Mouse (Mus musculus): ENCODE measurements around the gene Nrip3. TPM values are rescaled to one million over a fixed set of nuclear protein-coding genes. Genes with fewer than 3 reads are reported as not detected.

Gene Nrip3
- polyA plus RNA-seq, 1 experiment = 1.1 TPM

DNA sequence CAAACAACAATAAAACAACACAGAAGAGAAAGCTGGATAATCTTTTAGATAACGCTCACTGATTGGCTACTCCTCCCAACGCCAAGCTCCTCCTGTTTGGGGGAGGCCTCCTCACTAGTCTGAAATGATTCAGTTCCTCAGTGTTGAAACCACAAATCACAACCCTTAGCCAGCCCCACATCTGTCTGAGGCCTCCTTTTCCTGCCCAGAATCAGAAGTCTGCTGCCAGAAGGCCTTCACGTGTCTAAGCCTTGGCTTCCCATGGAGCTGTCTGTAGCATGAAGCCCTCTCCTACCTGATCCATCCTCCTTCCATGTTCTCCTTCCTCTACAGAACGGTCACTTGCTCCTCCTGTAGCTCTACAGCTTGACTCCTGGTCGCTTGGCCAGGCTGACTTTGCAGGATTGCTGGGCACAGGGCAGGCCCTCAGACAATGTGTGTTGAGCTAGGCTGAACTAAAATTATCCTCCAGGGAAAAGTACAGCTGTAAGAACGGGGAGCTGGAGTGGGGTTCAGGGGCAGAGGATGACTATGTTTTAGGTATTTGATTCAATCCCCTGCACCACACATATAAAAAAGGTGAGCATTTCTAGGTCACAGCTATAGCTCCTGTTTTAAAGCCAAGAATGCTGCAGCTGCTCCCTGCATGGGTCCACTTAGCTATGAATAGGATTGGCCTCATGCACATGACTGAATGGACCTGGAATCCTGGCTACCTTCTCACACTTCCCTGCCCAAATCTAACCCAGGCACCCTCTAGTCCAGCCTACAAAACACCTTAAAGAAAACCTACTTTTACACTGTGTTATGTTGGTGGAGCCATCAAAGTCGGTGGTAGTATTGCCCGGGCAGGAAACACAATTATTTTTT, 26.0 kb upstream of the Nrip3 start:
- H3K27me3 ChIP-seq (ENCODE audit: control insufficient read depth, insufficient read depth, low read length) = no peaks in the 10 kb centered on the region
- H3K27ac ChIP-seq (ENCODE audit: insufficient read depth, low read depth, low read length) = no peak overlapping the region
- 68% methylated on average over 8 of the region's 8 CpGs for WGBS
- no peaks in the 10 kb centered on the region for H3K36me3 ChIP-seq (ENCODE audit: control insufficient read depth, insufficient read depth, low read length)
- H3K4me1 ChIP-seq (ENCODE audit: control insufficient read depth, insufficient read depth, insufficient read length, low read length) = no peaks in the 10 kb centered on the region
- TF ChIP-seq POLR2A (IDR thresholded peaks at IDR 0.05; ENCODE audit: low read depth, low read length) (no peak), CTCF (IDR thresholded peaks at IDR 0.05; ENCODE audit: extremely low read depth, insufficient read length, insufficient replicate concordance, low read depth, low read length) (no peak)
- H3K4me3 ChIP-seq (ENCODE audit: low read depth, low read length) = no peak overlapping the region

DNA sequence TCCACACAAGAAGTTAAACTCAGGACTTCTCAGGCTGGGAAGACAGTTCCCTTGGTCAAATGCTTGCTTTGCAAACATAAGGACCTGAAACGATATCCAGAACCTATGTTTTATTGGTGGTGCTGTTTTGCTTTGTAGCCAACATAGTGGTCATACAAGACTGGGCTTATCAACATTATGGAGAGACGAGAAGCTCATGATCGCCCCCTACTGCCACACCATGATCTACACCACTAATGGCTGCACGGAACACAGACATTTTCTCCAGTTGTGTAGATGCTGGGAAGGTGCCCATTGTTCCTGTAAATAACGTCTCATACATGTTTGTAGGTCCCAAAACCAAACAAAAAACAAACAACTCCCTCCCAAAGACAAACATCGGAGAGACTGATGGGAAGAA, 23.0 kb upstream of the Nrip3 start:
- TF ChIP-seq CTCF (IDR thresholded peaks at IDR 0.05; ENCODE audit: extremely low read depth, insufficient read length, insufficient replicate concordance, low read depth, low read length) = no peak
- no peak for TF ChIP-seq POLR2A (IDR thresholded peaks at IDR 0.05; ENCODE audit: low read depth, low read length)
- no peaks in the 10 kb centered on the region for H3K27me3 ChIP-seq (ENCODE audit: control insufficient read depth, insufficient read depth, low read length)
- H3K36me3 ChIP-seq (ENCODE audit: control insufficient read depth, insufficient read depth, low read length) = no peaks in the 10 kb centered on the region
- no peak overlapping the region for H3K27ac ChIP-seq (ENCODE audit: insufficient read depth, low read depth, low read length)
- no peak overlapping the region for H3K4me3 ChIP-seq (ENCODE audit: low read depth, low read length)
- H3K4me1 ChIP-seq (ENCODE audit: control insufficient read depth, insufficient read depth, insufficient read length, low read length) = no peaks in the 10 kb centered on the region
- WGBS = 53% methylated on average over 6 of the region's 6 CpGs

DNA sequence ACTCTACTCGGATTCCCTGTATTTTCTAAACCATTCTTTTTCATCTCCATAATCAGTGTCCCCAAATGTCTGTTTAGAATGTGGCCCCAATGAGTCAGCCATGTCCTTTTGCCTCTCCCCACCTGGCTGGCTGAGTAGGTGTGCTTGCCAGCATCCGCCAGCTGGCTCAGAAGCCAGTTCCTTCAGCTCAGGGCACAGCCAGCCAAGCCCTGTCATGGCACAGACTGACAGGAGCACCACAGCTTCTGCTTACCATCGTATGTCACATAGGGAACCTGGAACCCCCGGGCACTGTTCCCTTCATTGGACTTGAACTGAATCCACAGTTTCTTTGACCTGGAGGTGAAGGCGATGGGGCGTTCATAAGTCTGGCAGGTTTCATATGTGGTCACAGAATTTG, 22.5 kb upstream of the Nrip3 start:
- TF ChIP-seq POLR2A (IDR thresholded peaks at IDR 0.05; ENCODE audit: low read depth, low read length) (no peak), CTCF (IDR thresholded peaks at IDR 0.05; ENCODE audit: extremely low read depth, insufficient read length, insufficient replicate concordance, low read depth, low read length) (no peak)
- WGBS = 86% methylated on average over 6 of the region's 6 CpGs

DNA sequence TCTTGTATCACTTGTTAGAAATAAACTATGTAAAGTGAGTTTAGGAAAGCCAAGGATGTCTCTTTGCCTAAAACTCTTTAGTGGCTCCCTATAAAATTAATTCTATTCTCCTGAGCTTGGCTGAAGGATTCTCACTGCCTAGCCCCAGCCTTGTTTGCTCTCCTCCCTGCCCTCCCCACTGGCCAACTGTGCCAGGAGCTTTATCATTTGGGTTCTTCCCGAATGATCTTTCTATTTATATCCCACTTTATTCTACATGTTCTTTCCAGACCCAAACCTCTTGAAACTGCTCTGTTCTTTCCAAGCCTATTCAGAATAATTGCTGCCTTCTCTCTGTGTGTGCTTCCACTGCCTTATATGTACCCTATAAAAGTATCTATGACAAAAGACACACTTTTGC, 21.7 kb upstream of the Nrip3 start:
- WGBS = 24% methylated on average over 1 of the region's 1 CpGs
- Histone ChIP-seq H3K36me3 (ENCODE audit: control insufficient read depth, insufficient read depth, low read length) (no peaks in the 10 kb centered on the region), H3K27ac (ENCODE audit: insufficient read depth, low read depth, low read length) (no peak overlapping the region), H3K4me3 (ENCODE audit: low read depth, low read length) (no peak overlapping the region), H3K27me3 (ENCODE audit: control insufficient read depth, insufficient read depth, low read length) (no peaks in the 10 kb centered on the region), H3K4me1 (ENCODE audit: control insufficient read depth, insufficient read depth, insufficient read length, low read length) (0 out of 2 replicates have a peak, but pooled peaks cover 2% of the 10 kb centered on the region)
- no peak for TF ChIP-seq POLR2A (IDR thresholded peaks at IDR 0.05; ENCODE audit: low read depth, low read length)

More for the DNA sequence above, 22.5 kb upstream of the Nrip3 start:
- Histone ChIP-seq H3K4me1 (ENCODE audit: control insufficient read depth, insufficient read depth, insufficient read length, low read length) (no peaks in the 10 kb centered on the region), H3K36me3 (ENCODE audit: control insufficient read depth, insufficient read depth, low read length) (no peaks in the 10 kb centered on the region), H3K27me3 (ENCODE audit: control insufficient read depth, insufficient read depth, low read length) (no peaks in the 10 kb centered on the region), H3K27ac (ENCODE audit: insufficient read depth, low read depth, low read length) (no peak overlapping the region), H3K4me3 (ENCODE audit: low read depth, low read length) (no peak overlapping the region)

DNA sequence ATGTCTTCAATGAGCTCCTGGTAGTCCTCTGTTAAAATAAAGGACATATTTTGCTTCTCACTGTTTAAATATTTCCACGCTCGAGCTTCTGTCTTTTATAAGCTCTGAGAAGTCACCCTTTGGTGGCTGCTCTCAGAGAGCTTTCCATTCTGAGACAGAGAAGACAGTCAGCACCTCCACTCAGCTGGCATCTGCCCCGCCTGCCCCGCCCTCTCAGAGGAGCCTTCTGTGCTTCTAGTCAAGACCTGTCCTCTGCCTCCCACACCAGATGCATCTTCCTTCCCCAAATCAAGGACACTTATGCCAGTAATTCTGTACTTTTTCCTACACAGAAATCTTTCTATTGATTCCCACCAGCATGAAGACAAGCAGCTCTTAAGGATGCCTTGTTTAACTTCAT, 18.8 kb upstream of the Nrip3 start:
- Histone ChIP-seq H3K27ac (ENCODE audit: insufficient read depth, low read depth, low read length) (no peak overlapping the region), H3K36me3 (ENCODE audit: control insufficient read depth, insufficient read depth, low read length) (no peaks in the 10 kb centered on the region), H3K4me1 (ENCODE audit: control insufficient read depth, insufficient read depth, insufficient read length, low read length) (0 out of 2 replicates have a peak, but pooled peaks cover 2% of the 10 kb centered on the region), H3K27me3 (ENCODE audit: control insufficient read depth, insufficient read depth, low read length) (no peaks in the 10 kb centered on the region), H3K4me3 (ENCODE audit: low read depth, low read length) (no peak overlapping the region)
- TF ChIP-seq POLR2A (IDR thresholded peaks at IDR 0.05; ENCODE audit: low read depth, low read length) = no peak
- no peak for TF ChIP-seq CTCF (IDR thresholded peaks at IDR 0.05; ENCODE audit: extremely low read depth, insufficient read length, insufficient replicate concordance, low read depth, low read length)
- WGBS = 73% methylated on average over 4 of the region's 4 CpGs

DNA sequence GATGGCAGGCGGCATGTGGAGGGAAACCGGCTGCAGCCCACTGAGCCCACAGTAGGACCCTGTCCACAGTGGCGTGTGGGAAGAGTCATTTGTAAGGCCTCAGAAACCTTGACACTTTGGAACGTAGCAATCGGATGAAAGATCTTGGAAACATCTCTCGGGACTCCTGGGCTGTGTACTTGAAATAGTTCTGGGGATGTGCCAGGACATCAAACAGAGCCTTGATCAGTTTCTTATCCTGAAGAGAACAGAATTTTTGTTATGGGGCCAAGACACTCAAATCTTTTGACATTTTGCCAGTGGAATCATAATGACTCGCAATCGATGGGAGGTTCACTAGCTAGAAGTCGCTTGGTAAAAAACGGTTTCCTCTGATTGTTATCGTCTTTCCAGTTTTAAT, 17.3 kb upstream of the Nrip3 start:
- TF ChIP-seq POLR2A (IDR thresholded peaks at IDR 0.05; ENCODE audit: low read depth, low read length) (no peak), CTCF (IDR thresholded peaks at IDR 0.05; ENCODE audit: extremely low read depth, insufficient read length, insufficient replicate concordance, low read depth, low read length) (no peak)
- Histone ChIP-seq H3K4me1 (ENCODE audit: control insufficient read depth, insufficient read depth, insufficient read length, low read length) (0 out of 2 replicates have a peak, but pooled peaks cover 2% of the 10 kb centered on the region), H3K36me3 (ENCODE audit: control insufficient read depth, insufficient read depth, low read length) (no peaks in the 10 kb centered on the region), H3K27me3 (ENCODE audit: control insufficient read depth, insufficient read depth, low read length) (no peaks in the 10 kb centered on the region), H3K4me3 (ENCODE audit: low read depth, low read length) (no peak overlapping the region), H3K27ac (ENCODE audit: insufficient read depth, low read depth, low read length) (no peak overlapping the region)
- 51% methylated on average over 11 of the region's 11 CpGs for WGBS

DNA sequence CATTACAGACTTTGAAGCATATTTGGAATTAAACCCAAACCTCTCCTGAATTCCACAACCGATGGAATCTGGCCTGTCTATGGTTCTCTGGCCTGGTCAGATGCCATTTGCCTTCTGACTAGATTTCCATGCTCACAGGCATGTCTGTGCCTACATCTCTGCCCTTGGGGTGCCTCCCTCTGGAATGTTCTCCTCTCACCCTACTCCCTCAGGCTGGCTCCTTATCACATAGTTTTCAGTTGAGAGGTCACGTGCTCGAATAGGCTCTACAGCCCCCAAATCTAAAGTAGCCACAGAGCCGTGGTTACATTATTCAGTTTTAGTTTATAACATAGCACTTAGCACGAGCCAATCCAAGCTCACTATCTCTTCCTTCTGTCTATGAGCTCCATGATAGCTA, 13.7 kb upstream of the Nrip3 start:
- 55% methylated on average over 5 of the region's 5 CpGs for WGBS
- Histone ChIP-seq H3K27me3 (ENCODE audit: control insufficient read depth, insufficient read depth, low read length) (no peaks in the 10 kb centered on the region), H3K4me1 (ENCODE audit: control insufficient read depth, insufficient read depth, insufficient read length, low read length) (0 out of 2 replicates have a peak, but pooled peaks cover 2% of the 10 kb centered on the region), H3K27ac (ENCODE audit: insufficient read depth, low read depth, low read length) (no peak overlapping the region), H3K36me3 (ENCODE audit: control insufficient read depth, insufficient read depth, low read length) (no peaks in the 10 kb centered on the region), H3K4me3 (ENCODE audit: low read depth, low read length) (no peak overlapping the region)
- TF ChIP-seq POLR2A (IDR thresholded peaks at IDR 0.05; ENCODE audit: low read depth, low read length) = no peak
- no peak for TF ChIP-seq CTCF (IDR thresholded peaks at IDR 0.05; ENCODE audit: extremely low read depth, insufficient read length, insufficient replicate concordance, low read depth, low read length)
